Comparison of ENCODE assay signal across 20 mouse cellular contexts in genomic region chr3:68969091-68969590, GRCm38 (mm10). TPM values are rescaled to one million over a fixed set of nuclear protein-coding genes. Genes with fewer than 3 reads are reported as not detected.
DNase-seq lines count a peak whose midpoint lies in the region; ATAC-seq and TF ChIP-seq lines count a peak whose summit lies in the region.
"Had no signal": no experiment of that assay in that cellular context is flagged by ENCODE, and none has a peak within 500 bp of the region (broad histone marks: within the 10 kb centered on the region; RNA-seq: fewer than 3 reads in every experiment).

No protein-coding gene starts in this region.

- H3K36me3 ChIP-seq in thymus, adult 2 months (ENCODE audit: control insufficient read depth, insufficient read depth, low read length), result peaks cover 19% of the 10 kb centered on the region
- peaks cover 36% of the 10 kb centered on the region for H3K36me3 ChIP-seq in kidney, embryonic 15.5 days

- no peak for TF ChIP-seq POLR2A in thymus, adult 2 months (IDR thresholded peaks at IDR 0.05; ENCODE audit: control insufficient read depth, extremely low read depth, insufficient read depth, low read length, poor library complexity)

- H3K27ac ChIP-seq in thymus, adult 2 months (ENCODE audit: control insufficient read depth, insufficient read depth, low read length), result peak overlapping the region; percentile 80
- H3K27ac ChIP-seq in kidney, embryonic 15.5 days, result no peak overlapping the region
- H3K27ac ChIP-seq: embryonic facial prominence, embryonic 10.5 days; forebrain, embryonic 13.5 days; heart, adult 2 months; heart, embryonic 15.5 days; hindbrain, embryonic 10.5 days; hindbrain, embryonic 15.5 days had no signal

- H3K9me3 ChIP-seq in kidney, embryonic 15.5 days (replicated peaks), result 0 out of 2 replicates have a peak, but pooled peaks cover 3% of the 10 kb centered on the region
- H3K9me3 ChIP-seq: forebrain, embryonic 13.5 days; heart, embryonic 15.5 days; hindbrain, embryonic 15.5 days had no signal

- TF ChIP-seq CTCF in thymus, adult 2 months (IDR thresholded peaks at IDR 0.05; ENCODE audit: borderline replicate concordance, control insufficient read depth, extremely low read depth, insufficient read depth, low read length, poor library complexity), result no peak

- 40% methylated on average over 3 of the region's 3 CpGs for WGBS in thymus, adult 2 months
- 92% methylated on average over 3 of the region's 3 CpGs for WGBS in kidney, embryonic 15.5 days

- no peak for DNase-seq in thymus, adult 2 months
- DNase-seq in thymus, postnatal 10 days (ENCODE audit: low spot score in 2 of 2), result no peak
- peak; percentile 63 for DNase-seq in CD4-positive, CD25-positive, alpha-beta regulatory T cell, adult 2 months (ENCODE audit: low read depth, low spot score)
- peak; percentile 51 for DNase-seq in induced T-regulatory cell, adult 2 months (ENCODE audit: low read depth)
- DNase-seq in thymus, postnatal 4 days, result peak; percentile 45
- DNase-seq in heart, postnatal 14 days, result no peak
- DNase-seq: adrenal gland, adult 2 months; adrenal gland, postnatal 25 days; cerebellum, adult 2 months; cerebellum, postnatal 10 days; forebrain, postnatal 0 days; gastrocnemius, postnatal 14 days; heart, adult 2 months had no signal

- peaks cover 41% of the 10 kb centered on the region for H3K4me1 ChIP-seq in thymus, adult 2 months (replicated peaks; ENCODE audit: control insufficient read depth, insufficient read depth, low read length)
- H3K4me1 ChIP-seq in kidney, embryonic 15.5 days, result no peaks in the 10 kb centered on the region
- H3K4me1 ChIP-seq: embryonic facial prominence, embryonic 10.5 days; forebrain, embryonic 13.5 days; hindbrain, embryonic 10.5 days; hindbrain, embryonic 15.5 days had no signal

- ATAC-seq in kidney, embryonic 15.5 days (replicated peaks; ENCODE audit: low FRiP score), result no peak
- ATAC-seq: forebrain, embryonic 13.5 days; forebrain, postnatal 0 days had no signal

- intact Hi-C loops in heart, postnatal 14 days (cut with DNase I), result no loop called here

- H3K4me2 ChIP-seq in kidney, embryonic 15.5 days, result no peak overlapping the region
- H3K4me2 ChIP-seq: forebrain, embryonic 13.5 days; heart, embryonic 11.5 days; heart, embryonic 15.5 days; hindbrain, embryonic 15.5 days had no signal

- H3K27me3 ChIP-seq in thymus, adult 2 months (ENCODE audit: control insufficient read depth, insufficient read depth, low read length), result no peaks in the 10 kb centered on the region
- no peaks in the 10 kb centered on the region for H3K27me3 ChIP-seq in kidney, embryonic 15.5 days
- H3K27me3 ChIP-seq: forebrain, embryonic 13.5 days; heart, embryonic 15.5 days; hindbrain, embryonic 15.5 days had no signal

- no peak overlapping the region for H3K4me3 ChIP-seq in thymus, adult 2 months (ENCODE audit: control insufficient read depth, insufficient read depth, low read length)
- H3K4me3 ChIP-seq in kidney, embryonic 15.5 days (replicated peaks), result no peak overlapping the region
- H3K4me3 ChIP-seq: embryonic facial prominence, embryonic 10.5 days; forebrain, embryonic 13.5 days; heart, adult 2 months; heart, embryonic 15.5 days; hindbrain, embryonic 10.5 days; hindbrain, embryonic 15.5 days had no signal

- H3K9ac ChIP-seq in kidney, embryonic 15.5 days, result no peak overlapping the region
- H3K9ac ChIP-seq: forebrain, embryonic 13.5 days; forebrain, postnatal 0 days; heart, embryonic 15.5 days; hindbrain, embryonic 15.5 days had no signal

RNA-seq across cellular contexts. Expression of gene Ift80, which starts 35.2 kb away (rescaled TPM):
- polyA plus RNA-seq in thymus, adult 2 months (2012; rRNA removed), result 20.8 and 21.3 TPM in 2 replicates
- polyA plus RNA-seq in kidney, embryonic 15.5 days (2015; fragmentation: Nextera tagmentation; extraction: Ambion mirVana), result 18.9 and 19.4 TPM in 2 replicates
- 1 to 10 TPM; 7.8 to 8.0 TPM for total RNA-seq in heart, postnatal 14 days (2021)

RNA-seq across cellular contexts. Expression of gene Smc4, which starts 35.4 kb away (rescaled TPM):
- 40.6 and 69.2 TPM in 2 replicates for polyA plus RNA-seq in thymus, adult 2 months (2012; rRNA removed)
- polyA plus RNA-seq in kidney, embryonic 15.5 days (2015; fragmentation: Nextera tagmentation; extraction: Ambion mirVana), result 182 and 189 TPM in 2 replicates
- 10 to 100 TPM; 25.9 to 31.1 TPM for total RNA-seq in heart, postnatal 14 days (2021)

Comparison
In these comparisons a context has a peak if more than half of its experiments do, and no peak if none do; other contexts are left out.
1. DNase-seq: peak in CD4-positive, CD25-positive, alpha-beta regulatory T cell, adult 2 months (single experiment), induced T-regulatory cell, adult 2 months (single experiment) and thymus, postnatal 4 days (single experiment); none in thymus, adult 2 months (single experiment), thymus, postnatal 10 days (0 of 2) and heart, postnatal 14 days (0 of 2).